In the genomic region with DNA sequence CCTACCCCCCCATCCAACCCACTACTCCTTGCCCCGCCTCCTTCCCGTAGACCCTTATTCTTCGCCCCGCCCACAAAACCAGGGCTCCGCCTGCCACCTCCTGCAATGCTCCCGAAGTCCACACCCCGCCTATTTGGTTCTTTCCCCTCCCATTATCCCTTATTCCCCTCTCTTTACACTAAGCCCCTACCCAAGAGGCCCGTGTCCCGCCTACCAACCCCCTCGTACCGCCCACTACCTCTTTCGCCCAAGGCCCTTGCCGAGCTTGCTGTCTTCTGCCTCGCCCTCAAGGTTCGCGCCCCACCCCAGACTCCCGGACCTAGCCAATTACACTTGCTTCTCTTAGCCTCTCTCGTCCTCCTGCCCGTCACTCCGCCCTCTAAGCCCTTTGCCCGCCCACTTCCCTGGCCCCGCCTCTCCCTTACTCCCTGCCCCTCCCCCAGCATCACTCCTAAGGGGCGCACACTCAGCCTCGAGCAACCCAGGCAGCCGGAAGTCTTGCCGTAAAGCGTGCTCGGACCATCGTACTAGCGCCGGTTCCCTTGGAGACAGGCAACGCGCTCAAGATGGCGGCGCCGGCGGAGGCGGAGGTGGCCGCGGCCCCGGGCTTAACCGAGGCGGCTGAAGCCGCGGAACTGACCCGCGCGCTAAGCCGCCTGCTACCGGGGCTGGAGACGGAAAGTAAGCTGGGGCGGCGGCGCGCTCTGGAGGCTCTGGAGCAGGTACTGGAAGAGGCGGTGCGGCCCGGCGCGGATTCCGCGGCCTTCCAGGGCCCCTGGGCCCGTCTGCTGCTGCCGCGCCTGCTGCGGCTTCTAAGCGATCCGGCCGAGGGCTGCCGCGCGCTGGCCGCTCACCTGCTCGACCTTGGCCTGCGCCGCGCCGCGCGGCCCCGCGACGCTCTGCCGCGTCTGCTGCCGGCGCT, we compare ENCODE assay signal across 1 mouse cellular context.
TF ChIP-seq lines count a peak whose summit lies in the region.

Gene Prkar1b, minus strand, starts transcription at position 321 of the 922 bp plus-strand sequence.
Gene Dnaaf5, plus strand, starts transcription at position 543 of the 922 bp plus-strand sequence.

TF ChIP-seq in MEL, 35 proteins besides CTCF, POLR2A, EP300 and RAD21 (continued from another document):
- 0 out of 2 replicates have a peak, but pooled peaks have one; percentile 30 for TF ChIP-seq RCOR1 (IDR thresholded peaks at IDR 0.05; ENCODE audit: low read depth, low read length)
- peak; percentile 70 for TF ChIP-seq TCF12 (IDR thresholded peaks at IDR 0.05; ENCODE audit: low read depth, low read length)
- no peak for TF ChIP-seq CHD1 (IDR thresholded peaks at IDR 0.05; ENCODE audit: low read depth, low read length)
- TF ChIP-seq MYC (IDR thresholded peaks at IDR 0.05; ENCODE audit: low read depth, low read length) = no peak
- no peak for TF ChIP-seq TAL1 (IDR thresholded peaks at IDR 0.05; ENCODE audit: low read length)
- TF ChIP-seq E2F4 (IDR thresholded peaks at IDR 0.05; ENCODE audit: borderline replicate concordance, low read depth, low read length) = no peak
- TF ChIP-seq MYB (IDR thresholded peaks at IDR 0.05; ENCODE audit: low read depth, low read length) = no peak
- peak; percentile 96 for TF ChIP-seq MAZ (IDR thresholded peaks at IDR 0.05; ENCODE audit: low read depth, low read length)
- TF ChIP-seq ETS1 (IDR thresholded peaks at IDR 0.05; ENCODE audit: low read depth, low read length) = peak; percentile 40; the same call in 1 of the 2 replicates
- no peak for TF ChIP-seq ZC3H11A (IDR thresholded peaks at IDR 0.05; ENCODE audit: low read depth, low read length)
- TF ChIP-seq MEF2A (IDR thresholded peaks at IDR 0.05; ENCODE audit: extremely low read depth, insufficient replicate concordance, low read depth, low read length, poor library complexity, severe bottlenecking) = 0 out of 2 replicates have a peak, but pooled peaks have one; percentile 36
- TF ChIP-seq USF1 (IDR thresholded peaks at IDR 0.05; ENCODE audit: low read depth, low read length) = peak; percentile 8; the same call in 1 of the 2 replicates
- peak; percentile 61; the same call in 1 of the 2 replicates for TF ChIP-seq TBP (IDR thresholded peaks at IDR 0.05; ENCODE audit: low read depth, low read length)
- no peak for TF ChIP-seq ZMIZ1 (IDR thresholded peaks at IDR 0.05; ENCODE audit: low read depth, low read length)
- TF ChIP-seq ZKSCAN1 (IDR thresholded peaks at IDR 0.05; ENCODE audit: low read depth, low read length) = no peak
- TF ChIP-seq POLR2AphosphoS2 (IDR thresholded peaks at IDR 0.05; ENCODE audit: low read length) = no peak
- peak; percentile 57 for TF ChIP-seq BHLHE40 (IDR thresholded peaks at IDR 0.05; ENCODE audit: borderline replicate concordance, low read depth, low read length)
- no peak for TF ChIP-seq GABPA (IDR thresholded peaks at IDR 0.05; ENCODE audit: low read depth, low read length)
- no peak for TF ChIP-seq JUND (IDR thresholded peaks at IDR 0.05; ENCODE audit: low read depth, low read length)
- TF ChIP-seq SMC3 (IDR thresholded peaks at IDR 0.05; ENCODE audit: low read depth, low read length) = no peak
- no peak for TF ChIP-seq GATA1 (IDR thresholded peaks at IDR 0.05; ENCODE audit: low read depth, low read length)
- TF ChIP-seq NRF1 (IDR thresholded peaks at IDR 0.05; ENCODE audit: insufficient read depth, low read depth, low read length, poor library complexity, severe bottlenecking) = peak; percentile 69
- TF ChIP-seq POLR2AphosphoS5 (IDR thresholded peaks at IDR 0.05; ENCODE audit: borderline replicate concordance, low read depth, low read length) = no peak
- TF ChIP-seq SIN3A (IDR thresholded peaks at IDR 0.05; ENCODE audit: low read length) = peak; percentile 100
TF ChIP-seq in MEL: peak in this region for 17.
